Mouse (Mus musculus): ENCODE measurements around the gene Akr1c13. TPM values are rescaled to one million over a fixed set of nuclear protein-coding genes. Genes with fewer than 3 reads are reported as not detected.
"Not testable (repeated sequence)": the region's sequence is repeated elsewhere in the genome, so short reads cannot be mapped to it uniquely, and the experiment has no call there.

Gene Akr1c13
- polyA plus RNA-seq, 1 experiment = 12.2 TPM

DNA sequence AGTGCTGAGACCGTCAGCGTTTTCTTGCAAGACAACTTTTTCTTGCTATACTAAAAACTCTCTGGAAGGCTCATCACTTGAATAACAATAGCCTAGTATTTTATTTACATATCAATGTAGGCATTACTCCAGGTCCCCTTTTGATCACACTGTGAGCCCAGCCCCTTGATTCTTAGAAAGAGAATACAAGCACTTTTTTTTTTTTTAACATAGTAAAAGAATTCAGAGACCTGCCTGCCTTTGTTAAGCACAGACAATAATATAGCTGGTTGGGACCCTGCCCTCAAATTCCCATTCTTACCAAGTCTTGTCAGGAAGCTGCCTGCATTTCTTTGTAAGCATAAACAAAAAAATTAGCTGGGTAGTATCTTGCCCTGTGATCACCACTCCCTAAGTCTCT, 35.7 kb upstream of the Akr1c13 start:
- TF ChIP-seq TCF3 (IDR thresholded peaks at IDR 0.05; ENCODE audit: insufficient read length, low read depth) = no peak
- TF ChIP-seq TCF12 (IDR thresholded peaks at IDR 0.05; ENCODE audit: insufficient read depth, poor library complexity, severe bottlenecking) = no peak
- TF ChIP-seq MAX (IDR thresholded peaks at IDR 0.05; ENCODE audit: low read depth) = no peak
- TF ChIP-seq USF1 (IDR thresholded peaks at IDR 0.05; ENCODE audit: low read depth) = no peak
- no peak for TF ChIP-seq SRF (IDR thresholded peaks at IDR 0.05; ENCODE audit: control insufficient read depth, insufficient read length, low read depth)
- TF ChIP-seq POLR2A (IDR thresholded peaks at IDR 0.05; ENCODE audit: insufficient read length, low read depth) = no peak
- no peak for TF ChIP-seq CEBPB (IDR thresholded peaks at IDR 0.05; ENCODE audit: insufficient read depth, poor library complexity, severe bottlenecking)
- no peak for TF ChIP-seq MYOG (IDR thresholded peaks at IDR 0.05; ENCODE audit: control insufficient read depth in 1 of 3, insufficient read depth in 1 of 3, insufficient read length in 2 of 3, low read depth in 2 of 3)
- no peak for TF ChIP-seq E2F4 (IDR thresholded peaks at IDR 0.05; ENCODE audit: insufficient read depth)
- no peak for TF ChIP-seq MYOD1 (IDR thresholded peaks at IDR 0.05; ENCODE audit: control insufficient read depth in 1 of 3, insufficient read length in 2 of 3, low read depth in 2 of 3)
- no peak for TF ChIP-seq POLR2AphosphoS2 (IDR thresholded peaks at IDR 0.05; ENCODE audit: insufficient read length, low read depth)
- no peak for TF ChIP-seq REST (IDR thresholded peaks at IDR 0.05; ENCODE audit: insufficient read depth, insufficient read length)
- no peaks in the 10 kb centered on the region for H3K36me3 ChIP-seq (ENCODE audit: control insufficient read depth, insufficient read depth)
- H3K4me2 ChIP-seq (ENCODE audit: low read depth) = no peak overlapping the region
- H3ac ChIP-seq (ENCODE audit: control insufficient read depth, insufficient read length) = no peak overlapping the region
- no peak overlapping the region for H3K4me3 ChIP-seq
- no peaks in the 10 kb centered on the region for H3K27me3 ChIP-seq (ENCODE audit: control insufficient read depth, insufficient read depth, insufficient read length)
- H3K79me2 ChIP-seq (ENCODE audit: control insufficient read depth, insufficient read depth) = no peaks in the 10 kb centered on the region

DNA sequence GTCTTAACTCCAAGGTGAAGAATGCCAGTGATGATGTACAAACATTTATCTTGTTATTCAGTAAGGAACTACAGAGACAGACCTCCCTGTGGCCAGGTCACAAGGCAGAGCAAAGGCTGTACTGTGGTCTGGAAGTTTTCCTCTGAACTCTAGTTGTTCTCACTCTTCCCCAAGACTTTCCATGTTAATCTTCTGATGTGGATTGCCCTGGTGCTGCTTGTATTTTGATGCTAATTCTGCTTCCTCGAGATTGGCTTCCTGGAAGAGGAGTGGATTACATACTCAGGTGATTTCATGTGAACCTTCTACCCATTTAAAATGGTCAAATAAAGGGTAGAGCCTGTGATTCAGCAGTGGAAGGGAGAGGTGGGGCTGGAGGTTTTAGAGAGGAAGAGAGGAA, 22.9 kb upstream of the Akr1c13 start:
- Histone ChIP-seq H3K36me3 (ENCODE audit: control insufficient read depth, insufficient read depth) (no peaks in the 10 kb centered on the region), H3K4me3 (no peak overlapping the region), H3K4me2 (ENCODE audit: low read depth) (no peak overlapping the region)

DNA sequence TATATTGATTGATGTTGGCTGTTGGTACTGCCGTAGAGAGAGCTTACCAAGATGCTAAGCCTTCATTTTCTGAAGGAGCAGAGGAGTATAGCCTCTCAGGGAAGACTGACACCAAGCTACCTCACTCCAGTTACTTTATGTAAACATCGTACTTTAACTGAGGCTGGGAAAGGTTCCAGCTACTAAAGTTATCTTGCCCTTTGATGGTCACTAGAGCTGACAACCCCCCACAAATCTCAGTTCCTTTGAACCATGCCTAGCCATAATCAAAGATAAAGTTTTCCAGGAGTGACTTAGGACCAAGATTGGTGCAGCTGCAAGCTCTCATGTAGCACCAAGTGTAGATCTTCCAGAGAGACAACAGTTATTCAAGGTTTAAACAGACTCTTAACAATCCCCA, 18.0 kb upstream of the Akr1c13 start:
- TF ChIP-seq E2F4 (IDR thresholded peaks at IDR 0.05; ENCODE audit: insufficient read depth) = no peak
- no peak for TF ChIP-seq MYOG (IDR thresholded peaks at IDR 0.05; ENCODE audit: control insufficient read depth in 1 of 3, insufficient read depth in 1 of 3, insufficient read length in 2 of 3, low read depth in 2 of 3)
- no peak for TF ChIP-seq REST (IDR thresholded peaks at IDR 0.05; ENCODE audit: insufficient read depth, insufficient read length)
- TF ChIP-seq SRF (IDR thresholded peaks at IDR 0.05; ENCODE audit: control insufficient read depth, insufficient read length, low read depth) = no peak
- TF ChIP-seq USF1 (IDR thresholded peaks at IDR 0.05; ENCODE audit: low read depth) = no peak
- no peak for TF ChIP-seq MYOD1 (IDR thresholded peaks at IDR 0.05; ENCODE audit: control insufficient read depth in 1 of 3, insufficient read length in 2 of 3, low read depth in 2 of 3)
- TF ChIP-seq TCF12 (IDR thresholded peaks at IDR 0.05; ENCODE audit: insufficient read depth, poor library complexity, severe bottlenecking) = no peak
- TF ChIP-seq POLR2A (IDR thresholded peaks at IDR 0.05; ENCODE audit: insufficient read length, low read depth) = no peak
- TF ChIP-seq MAX (IDR thresholded peaks at IDR 0.05; ENCODE audit: low read depth) = no peak
- no peak for TF ChIP-seq POLR2AphosphoS2 (IDR thresholded peaks at IDR 0.05; ENCODE audit: insufficient read length, low read depth)
- TF ChIP-seq CEBPB (IDR thresholded peaks at IDR 0.05; ENCODE audit: insufficient read depth, poor library complexity, severe bottlenecking) = no peak
- no peak for TF ChIP-seq TCF3 (IDR thresholded peaks at IDR 0.05; ENCODE audit: insufficient read length, low read depth)
- Histone ChIP-seq H3K27me3 (ENCODE audit: control insufficient read depth, insufficient read depth, insufficient read length) (no peaks in the 10 kb centered on the region), H3K36me3 (ENCODE audit: control insufficient read depth, insufficient read depth) (no peaks in the 10 kb centered on the region), H3K79me2 (ENCODE audit: control insufficient read depth, insufficient read depth) (no peaks in the 10 kb centered on the region), H3K4me3 (no peak overlapping the region), H3ac (ENCODE audit: control insufficient read depth, insufficient read length) (no peak overlapping the region), H3K4me2 (ENCODE audit: low read depth) (no peak overlapping the region)

More for the DNA sequence above, 22.9 kb upstream of the Akr1c13 start:
- Histone ChIP-seq H3K27me3 (ENCODE audit: control insufficient read depth, insufficient read depth, insufficient read length) (no peaks in the 10 kb centered on the region), H3K79me2 (ENCODE audit: control insufficient read depth, insufficient read depth) (no peaks in the 10 kb centered on the region), H3ac (ENCODE audit: control insufficient read depth, insufficient read length) (no peak overlapping the region)
- no peak for TF ChIP-seq E2F4 (IDR thresholded peaks at IDR 0.05; ENCODE audit: insufficient read depth)
- TF ChIP-seq MAX (IDR thresholded peaks at IDR 0.05; ENCODE audit: low read depth) = no peak
- TF ChIP-seq CEBPB (IDR thresholded peaks at IDR 0.05; ENCODE audit: insufficient read depth, poor library complexity, severe bottlenecking) = no peak
- no peak for TF ChIP-seq SRF (IDR thresholded peaks at IDR 0.05; ENCODE audit: control insufficient read depth, insufficient read length, low read depth)
- no peak for TF ChIP-seq TCF3 (IDR thresholded peaks at IDR 0.05; ENCODE audit: insufficient read length, low read depth)
- no peak for TF ChIP-seq REST (IDR thresholded peaks at IDR 0.05; ENCODE audit: insufficient read depth, insufficient read length)
- TF ChIP-seq USF1 (IDR thresholded peaks at IDR 0.05; ENCODE audit: low read depth) = no peak
- no peak for TF ChIP-seq MYOD1 (IDR thresholded peaks at IDR 0.05; ENCODE audit: control insufficient read depth in 1 of 3, insufficient read length in 2 of 3, low read depth in 2 of 3)
- no peak for TF ChIP-seq POLR2AphosphoS2 (IDR thresholded peaks at IDR 0.05; ENCODE audit: insufficient read length, low read depth)
- TF ChIP-seq TCF12 (IDR thresholded peaks at IDR 0.05; ENCODE audit: insufficient read depth, poor library complexity, severe bottlenecking) = no peak
- TF ChIP-seq POLR2A (IDR thresholded peaks at IDR 0.05; ENCODE audit: insufficient read length, low read depth) = no peak
- no peak for TF ChIP-seq MYOG (IDR thresholded peaks at IDR 0.05; ENCODE audit: control insufficient read depth in 1 of 3, insufficient read depth in 1 of 3, insufficient read length in 2 of 3, low read depth in 2 of 3)

DNA sequence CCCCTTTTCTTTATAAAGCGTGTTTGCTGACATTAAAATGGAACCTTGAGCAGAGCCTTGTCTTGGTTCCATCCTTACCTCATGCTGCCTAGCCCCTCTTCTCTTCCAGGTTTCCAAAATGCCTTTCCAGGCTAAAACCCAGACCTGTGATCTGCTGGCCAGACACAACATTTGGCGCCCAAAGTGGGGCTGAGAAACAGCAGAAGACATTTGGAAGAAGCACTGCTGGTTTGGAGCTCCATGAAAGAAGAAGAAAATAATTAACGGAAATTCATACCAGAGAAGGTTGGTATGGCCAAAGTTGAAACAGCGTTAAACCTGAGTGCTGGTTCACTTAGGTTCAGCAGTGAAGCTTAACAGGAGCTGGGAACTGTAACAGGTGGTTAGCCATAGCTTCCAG, 9.6 kb upstream of the Akr1c13 start:
- not testable (repeated sequence) for H3ac ChIP-seq (ENCODE audit: control insufficient read depth, insufficient read length); H3K4me3 ChIP-seq; H3K4me2 ChIP-seq (ENCODE audit: low read depth); H3K27me3 ChIP-seq (ENCODE audit: control insufficient read depth, insufficient read depth, insufficient read length); H3K79me2 ChIP-seq (ENCODE audit: control insufficient read depth, insufficient read depth); H3K36me3 ChIP-seq (ENCODE audit: control insufficient read depth, insufficient read depth)

DNA sequence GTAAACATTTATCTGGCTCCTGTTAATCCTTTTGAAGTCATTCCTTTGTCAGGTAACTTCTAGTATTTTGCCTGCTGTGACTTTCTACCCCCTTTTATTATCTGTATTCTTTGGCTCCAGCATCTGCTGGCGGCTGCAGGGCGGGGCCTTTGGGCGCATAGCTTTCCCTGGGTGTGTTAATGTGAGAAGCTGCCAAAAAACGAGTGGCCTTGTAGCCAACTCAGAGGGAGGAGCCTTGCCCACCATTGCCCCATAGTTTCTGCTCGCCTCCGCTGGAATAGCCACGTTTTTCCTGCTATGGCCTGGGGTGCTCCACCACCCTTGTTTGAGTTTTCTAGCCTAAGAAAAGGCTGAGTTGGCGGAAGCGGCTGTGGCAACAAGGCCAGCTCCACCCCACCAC, 7.8 kb upstream of the Akr1c13 start:
- TF ChIP-seq USF1 (IDR thresholded peaks at IDR 0.05; ENCODE audit: low read depth) (no peak), MAX (IDR thresholded peaks at IDR 0.05; ENCODE audit: low read depth) (no peak), CEBPB (IDR thresholded peaks at IDR 0.05; ENCODE audit: insufficient read depth, poor library complexity, severe bottlenecking) (no peak), TCF12 (IDR thresholded peaks at IDR 0.05; ENCODE audit: insufficient read depth, poor library complexity, severe bottlenecking) (no peak), REST (IDR thresholded peaks at IDR 0.05; ENCODE audit: insufficient read depth, insufficient read length) (no peak), TCF3 (IDR thresholded peaks at IDR 0.05; ENCODE audit: insufficient read length, low read depth) (no peak), POLR2A (IDR thresholded peaks at IDR 0.05; ENCODE audit: insufficient read length, low read depth) (no peak), E2F4 (IDR thresholded peaks at IDR 0.05; ENCODE audit: insufficient read depth) (no peak)
- no peak overlapping the region for H3K4me3 ChIP-seq
- H3K27me3 ChIP-seq (ENCODE audit: control insufficient read depth, insufficient read depth, insufficient read length) = no peaks in the 10 kb centered on the region
- H3K4me2 ChIP-seq (ENCODE audit: low read depth) = no peak overlapping the region
- no peaks in the 10 kb centered on the region for H3K79me2 ChIP-seq (ENCODE audit: control insufficient read depth, insufficient read depth)
- H3ac ChIP-seq (ENCODE audit: control insufficient read depth, insufficient read length) = no peak overlapping the region
- no peaks in the 10 kb centered on the region for H3K36me3 ChIP-seq (ENCODE audit: control insufficient read depth, insufficient read depth)

DNA sequence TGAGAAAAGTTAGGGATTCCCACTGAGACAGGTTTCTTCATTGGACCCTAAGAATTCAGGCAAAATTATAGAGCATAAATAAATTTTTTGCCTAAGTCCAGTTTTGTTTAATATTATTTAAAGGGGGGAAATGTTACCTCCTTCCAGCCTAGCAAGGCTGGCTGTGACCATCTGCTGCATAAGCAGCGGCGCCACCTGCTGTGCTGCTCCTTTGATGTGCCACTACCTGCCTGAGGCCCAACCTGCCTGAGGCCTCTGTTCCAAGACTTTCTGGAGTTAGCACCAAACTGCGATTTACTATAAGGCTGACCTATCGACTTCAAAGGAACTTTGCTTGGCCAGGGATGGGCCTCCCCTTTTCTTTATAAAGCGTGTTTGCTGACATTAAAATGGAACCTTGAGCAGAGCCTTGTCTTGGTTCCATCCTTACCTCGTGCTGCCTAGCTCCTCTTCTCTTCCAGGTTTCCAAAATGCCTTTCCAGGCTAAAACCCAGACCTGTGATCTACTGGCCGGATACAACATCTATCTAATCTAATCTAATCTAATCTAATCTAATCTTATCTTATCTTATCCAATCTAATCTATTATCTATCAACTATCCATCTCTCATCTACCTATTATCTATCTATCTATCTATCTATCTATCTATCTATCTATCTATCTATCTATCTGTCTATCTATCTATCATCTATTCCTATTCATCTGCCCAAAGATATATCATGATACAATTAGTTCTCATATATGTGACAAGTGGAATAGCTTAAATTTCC, 4.1 kb upstream of the Akr1c13 start:
- H3K27me3 ChIP-seq (ENCODE audit: control insufficient read depth, insufficient read depth, insufficient read length); H3K4me2 ChIP-seq (ENCODE audit: low read depth); H3K36me3 ChIP-seq (ENCODE audit: control insufficient read depth, insufficient read depth); H3ac ChIP-seq (ENCODE audit: control insufficient read depth, insufficient read length); H3K4me3 ChIP-seq; H3K79me2 ChIP-seq (ENCODE audit: control insufficient read depth, insufficient read depth): not testable (repeated sequence)

Measured in myocyte (in vitro differentiated cells).